Mouse (Mus musculus) induced T-regulatory cell, adult 2 months (primary cell): ENCODE results near the gene Gm12169.
"Not testable (repeated sequence)": the region's sequence is repeated elsewhere in the genome, so short reads cannot be mapped to it uniquely, and the experiment has no call there.

ENCODE experiments used
- DNase-seq: peaks from one replicate; pipeline ENCODE4 v3.0.0-alpha.2; 2012; ENCODE audit warnings: low read depth

Gene Gm12169

DNA sequence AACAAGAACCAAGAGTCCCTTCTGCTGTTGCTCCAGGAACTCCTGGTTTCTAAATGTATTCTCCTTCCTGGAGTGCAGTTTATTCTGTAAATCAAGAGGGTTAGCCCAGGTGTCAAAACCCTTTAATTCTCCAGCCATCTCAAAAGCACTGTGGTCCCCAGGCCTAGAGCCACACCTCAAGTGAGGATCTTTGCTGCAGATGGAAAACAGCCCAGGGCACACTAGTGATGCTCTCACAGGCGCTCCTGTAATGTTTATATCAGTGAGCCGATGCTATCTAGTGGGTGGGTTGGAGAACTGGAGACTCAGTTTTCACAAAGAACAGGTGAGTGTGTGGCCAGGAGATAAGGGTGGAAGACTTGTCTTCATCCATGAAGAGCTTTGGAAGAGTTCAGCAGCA, at the start of gene Gm12169:
TSS of gene Gm12169 (plus strand) at position 301 of the 400 bp plus-strand sequence.
- no peak for DNase-seq

DNA sequence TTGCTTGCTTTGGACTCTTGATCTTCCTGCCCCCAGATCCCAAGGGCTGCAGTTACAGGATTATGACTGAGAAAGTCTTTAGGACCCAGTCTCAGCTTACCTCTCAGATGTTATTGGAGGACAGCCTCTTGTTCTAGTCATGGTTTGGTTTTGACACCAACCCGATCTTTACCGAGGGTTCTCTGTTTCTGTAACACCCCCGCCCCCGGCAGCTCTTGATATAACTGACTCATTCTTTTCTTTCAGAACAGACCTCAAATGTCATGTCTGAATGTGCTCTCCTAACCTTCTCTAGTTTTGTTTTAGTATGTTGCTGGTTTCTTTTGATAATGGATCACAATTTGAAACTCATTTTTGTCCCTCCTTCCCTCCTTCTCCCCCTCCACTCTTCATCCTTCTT, 49.8 kb upstream of the Gm12169 start:
- DNase-seq = peak; percentile 81

DNA sequence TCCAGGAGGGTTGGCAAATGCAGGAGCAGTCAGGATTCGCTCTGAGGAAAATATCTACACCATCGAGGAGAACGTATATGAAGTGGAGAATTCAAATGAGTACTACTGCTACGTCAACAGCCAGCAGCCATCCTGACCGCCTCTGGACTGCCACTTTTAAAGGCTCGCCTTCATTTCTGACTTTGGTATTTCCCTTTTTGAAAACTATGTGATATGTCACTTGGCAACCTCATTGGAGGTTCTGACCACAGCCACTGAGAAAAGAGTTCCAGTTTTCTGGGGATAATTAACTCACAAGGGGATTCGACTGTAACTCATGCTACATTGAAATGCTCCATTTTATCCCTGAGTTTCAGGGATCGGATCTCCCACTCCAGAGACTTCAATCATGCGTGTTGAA, 44.7 kb upstream of the Gm12169 start:
- DNase-seq = no peak

DNA sequence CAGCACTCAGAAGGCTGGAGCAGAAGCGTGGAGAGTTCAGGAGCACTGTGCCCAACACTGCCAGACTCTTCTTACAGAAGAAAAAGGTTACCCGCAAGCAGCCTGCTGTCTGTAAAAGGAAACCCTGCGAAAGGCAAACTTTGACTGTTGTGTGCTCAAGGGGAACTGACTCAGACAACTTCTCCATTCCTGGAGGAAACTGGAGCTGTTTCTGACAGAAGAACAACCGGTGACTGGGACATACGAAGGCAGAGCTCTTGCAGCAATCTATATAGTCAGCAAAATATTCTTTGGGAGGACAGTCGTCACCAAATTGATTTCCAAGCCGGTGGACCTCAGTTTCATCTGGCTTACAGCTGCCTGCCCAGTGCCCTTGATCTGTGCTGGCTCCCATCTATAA, 43.5 kb upstream of the Gm12169 start:
- DNase-seq = no peak

DNA sequence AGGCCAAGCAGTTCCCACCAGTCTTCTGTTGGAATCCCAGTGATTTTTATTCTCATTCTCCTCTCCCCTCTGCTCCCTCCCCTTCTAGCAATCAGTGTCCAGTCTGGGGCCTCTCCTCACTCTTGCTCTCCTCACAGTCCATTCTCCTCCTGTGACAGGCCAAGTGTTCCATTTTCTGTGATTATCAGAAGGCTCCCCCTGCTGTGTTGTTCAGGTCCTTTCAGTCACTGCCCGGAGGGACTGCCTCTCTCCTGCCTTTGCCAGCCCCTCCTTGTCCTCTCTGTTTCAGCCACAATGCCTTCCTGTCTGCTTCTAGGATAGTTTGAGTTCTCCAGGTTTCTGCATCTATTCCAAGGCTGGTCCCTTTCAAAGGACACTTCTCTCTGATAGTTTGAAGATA, 35.8 kb upstream of the Gm12169 start:
- DNase-seq = no peak

DNA sequence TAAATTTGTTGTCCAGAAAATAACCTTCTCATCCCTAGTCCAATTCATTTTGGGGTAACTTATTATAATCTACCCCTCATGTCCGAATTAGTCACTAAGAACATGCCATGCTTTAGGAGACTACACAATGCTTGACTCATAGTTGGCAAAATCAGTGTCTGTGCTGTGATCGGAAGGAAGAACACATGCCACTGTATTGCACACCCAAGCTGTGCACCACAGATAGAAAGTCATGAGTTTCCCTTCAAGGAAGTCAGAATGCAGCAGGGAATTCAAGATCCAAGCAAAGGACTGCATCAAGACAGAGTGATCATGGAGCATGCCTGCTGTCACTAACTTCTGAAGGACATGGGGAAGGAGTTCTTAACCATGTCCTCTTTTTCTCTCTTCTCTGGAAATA, 35.4 kb upstream of the Gm12169 start:
- DNase-seq = no peak

DNA sequence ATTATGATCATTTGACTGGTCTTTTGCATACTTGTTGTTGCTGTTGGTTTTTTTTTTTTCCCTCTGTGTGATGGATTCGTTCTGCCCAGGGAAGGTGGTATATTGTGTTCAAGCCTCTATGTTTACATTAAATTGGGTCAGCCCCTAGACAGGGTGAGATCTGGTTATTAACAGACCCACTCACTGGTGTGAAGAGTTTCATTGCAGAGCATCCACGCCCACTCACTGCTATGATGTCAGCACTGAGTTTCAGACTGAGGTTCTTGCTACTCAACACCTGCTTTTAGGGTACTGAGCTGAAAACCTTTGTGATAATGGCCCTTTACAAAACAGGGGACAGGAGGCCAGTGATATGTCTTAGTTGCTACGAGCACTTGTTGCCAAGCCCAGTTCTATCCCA, 16.9 kb upstream of the Gm12169 start:
- peak; percentile 60 for DNase-seq

DNA sequence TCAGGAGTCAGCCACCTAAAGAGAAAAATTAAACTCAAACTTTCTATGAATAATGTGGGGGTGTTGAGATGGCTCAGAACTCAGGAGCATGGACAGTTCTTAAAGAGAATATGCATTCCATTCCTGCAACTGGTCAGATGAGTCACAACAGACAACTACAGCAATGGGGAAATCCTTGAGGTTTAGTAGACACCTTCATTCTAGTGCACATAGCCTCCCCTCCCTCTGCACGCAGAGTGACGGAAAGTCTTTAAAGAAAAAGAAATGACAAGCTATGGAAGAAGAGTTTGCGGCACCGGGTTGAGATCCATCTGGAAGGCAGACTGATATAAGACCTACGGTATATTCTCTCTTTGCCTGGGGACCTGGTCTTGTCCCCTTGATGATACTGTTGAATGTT, 14.1 kb upstream of the Gm12169 start:
- no peak for DNase-seq

DNA sequence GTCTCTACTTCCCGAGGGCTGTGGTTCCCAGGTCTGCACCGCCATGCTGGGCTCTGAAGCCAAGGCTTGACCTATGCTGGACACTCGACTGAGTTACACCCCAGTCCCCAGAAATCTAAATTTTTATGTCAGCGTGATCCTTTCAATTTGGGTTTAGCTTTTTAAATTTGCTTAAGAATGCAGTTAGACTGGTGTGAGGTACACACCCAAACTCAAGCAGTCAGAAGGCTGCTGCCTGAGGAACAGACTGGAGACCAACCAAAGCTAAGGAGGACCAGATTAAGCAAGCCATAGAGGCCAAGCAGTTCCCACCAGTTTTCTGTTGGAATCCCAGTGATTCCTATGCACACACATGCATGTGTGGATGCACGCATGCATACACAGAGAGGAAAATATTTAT, 2.7 kb upstream of the Gm12169 start:
- not testable (repeated sequence) for DNase-seq

DNA sequence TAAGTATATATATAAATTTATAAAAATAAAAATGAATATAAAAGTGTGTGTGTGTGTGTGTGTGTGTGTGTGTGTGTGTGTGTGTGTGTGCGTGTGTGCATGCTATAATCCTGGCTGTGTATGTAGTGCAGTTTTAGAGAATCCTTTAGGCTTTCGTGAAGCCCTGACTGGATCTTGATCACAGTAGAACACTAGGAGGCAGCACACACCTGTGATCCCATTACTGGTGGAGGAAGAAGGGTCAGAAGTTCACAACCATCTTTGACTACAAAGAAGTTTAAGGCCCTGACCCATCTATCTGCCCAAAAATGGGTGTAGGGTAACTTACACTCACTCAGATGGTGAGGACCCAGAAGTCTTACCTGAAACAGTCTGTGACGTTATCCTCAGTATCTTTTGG, 1.3 kb upstream of the Gm12169 start:
- DNase-seq = peak; percentile 63

DNA sequence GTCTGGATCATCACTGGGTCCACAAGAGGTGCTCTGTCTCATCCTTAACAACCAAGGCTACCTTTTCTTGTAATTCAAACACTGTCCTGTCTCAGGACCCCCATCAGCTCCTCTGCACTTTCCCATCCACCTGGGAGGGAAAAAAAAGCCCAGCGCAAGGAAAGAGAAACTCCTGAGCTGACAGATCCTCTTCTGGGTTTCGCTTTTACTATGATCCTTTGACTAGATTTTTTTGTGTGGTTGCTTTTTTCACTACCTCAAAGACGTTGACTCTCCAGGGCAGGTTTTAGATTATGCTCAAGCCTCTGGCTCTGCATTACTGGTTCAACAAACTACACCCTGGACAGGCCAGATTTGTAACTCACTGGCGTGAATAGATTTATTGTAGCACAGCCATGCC, 6.1 kb downstream of the Gm12169 start:
- peak; percentile 38 for DNase-seq

DNA sequence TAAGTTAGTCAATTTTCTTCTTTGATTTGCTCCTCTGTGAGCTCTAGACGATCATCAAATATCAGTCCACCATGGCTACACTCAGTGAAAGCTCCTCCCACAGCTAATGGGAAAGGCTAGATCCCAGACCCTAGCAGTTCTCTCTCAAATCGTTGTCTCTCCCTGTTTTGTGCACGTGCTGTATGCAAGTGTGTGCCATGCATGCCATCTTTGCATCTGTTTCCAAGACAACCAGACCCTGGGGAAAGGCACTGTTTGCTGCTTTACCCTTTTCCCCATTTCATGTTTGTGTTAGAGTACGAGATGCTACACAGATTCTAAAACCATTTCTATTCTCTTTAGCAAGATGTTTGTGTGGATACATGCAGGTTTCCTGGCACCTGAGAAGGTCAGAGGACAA, 13.0 kb downstream of the Gm12169 start:
- no peak for DNase-seq

DNA sequence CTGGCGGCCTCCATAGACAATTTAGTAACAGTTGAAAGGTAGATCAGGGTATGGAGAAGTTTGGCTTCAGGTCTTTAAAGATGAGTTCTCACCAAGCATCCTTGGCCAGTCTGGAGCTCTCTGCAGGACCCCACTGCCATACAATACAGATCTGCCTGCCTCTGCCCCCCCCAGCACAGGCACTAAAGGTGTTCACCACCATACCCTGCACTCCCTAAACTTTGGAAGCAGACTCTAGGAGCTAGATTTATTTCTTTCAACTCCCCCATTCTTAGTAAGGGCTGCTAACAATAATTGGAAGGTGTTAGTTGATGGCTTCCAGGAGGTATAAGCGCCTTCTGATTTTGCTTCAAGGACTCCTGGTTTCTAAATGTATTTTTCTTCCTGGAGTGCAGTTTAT, 19.5 kb downstream of the Gm12169 start:
- no peak for DNase-seq

DNA sequence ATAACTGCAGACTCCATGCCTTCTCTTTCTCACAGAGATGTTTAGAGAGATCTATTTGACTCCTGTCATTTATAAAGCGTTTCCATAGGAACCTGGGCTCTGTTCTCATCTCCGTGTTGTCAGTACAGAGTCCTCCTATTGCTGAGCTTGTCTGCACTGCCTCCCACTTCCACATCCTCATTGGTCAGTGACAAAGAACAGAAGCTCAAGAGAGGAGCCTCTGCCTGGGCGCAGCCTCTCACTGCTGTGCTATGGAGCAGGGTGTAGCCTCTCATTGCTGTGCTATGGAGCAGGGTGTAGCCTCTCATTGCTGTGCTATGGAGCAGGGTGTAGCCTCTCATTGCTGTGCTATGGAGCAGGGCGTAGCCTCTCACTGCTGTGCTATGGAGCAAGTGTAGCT, 25.7 kb downstream of the Gm12169 start:
- DNase-seq = no peak

DNA sequence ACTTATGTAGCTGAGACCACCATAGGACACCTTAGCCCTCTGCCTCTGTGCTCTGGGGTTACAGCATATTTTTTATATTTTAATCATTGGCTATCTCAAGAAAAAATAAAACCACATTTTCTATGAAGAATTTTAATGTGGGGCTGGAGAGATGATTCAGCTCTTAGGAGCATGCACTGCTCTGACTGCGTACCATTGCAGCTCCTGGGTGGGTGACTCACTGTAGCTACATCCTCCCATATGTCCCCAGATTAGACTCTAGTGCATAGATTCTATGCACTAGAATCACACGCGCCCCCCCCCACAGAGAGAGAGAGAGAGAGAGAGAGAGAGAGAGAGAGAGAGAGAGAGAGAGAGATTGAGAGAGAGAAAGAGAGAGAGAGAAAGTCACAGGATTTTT, 28.7 kb downstream of the Gm12169 start:
- no peak for DNase-seq

DNA sequence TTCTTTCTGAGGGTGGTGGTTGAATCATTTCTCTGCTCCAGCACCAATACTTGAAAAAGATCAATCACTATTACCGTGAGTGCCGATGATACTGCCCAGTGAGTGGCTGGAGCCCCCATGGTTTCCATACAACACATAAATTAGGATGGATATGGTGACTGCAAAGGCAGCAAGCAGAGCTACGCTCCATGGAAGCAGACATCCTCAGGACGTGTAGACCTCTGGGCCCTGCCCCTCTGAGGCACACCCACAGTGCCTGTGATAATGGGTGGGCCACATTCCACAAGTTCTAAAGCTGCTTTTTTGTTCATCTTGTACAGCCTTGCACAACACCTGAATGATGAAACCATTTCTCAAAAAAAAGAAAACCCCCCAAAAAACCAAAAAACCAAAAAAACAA, 37.1 kb downstream of the Gm12169 start:
- DNase-seq = no peak

DNA sequence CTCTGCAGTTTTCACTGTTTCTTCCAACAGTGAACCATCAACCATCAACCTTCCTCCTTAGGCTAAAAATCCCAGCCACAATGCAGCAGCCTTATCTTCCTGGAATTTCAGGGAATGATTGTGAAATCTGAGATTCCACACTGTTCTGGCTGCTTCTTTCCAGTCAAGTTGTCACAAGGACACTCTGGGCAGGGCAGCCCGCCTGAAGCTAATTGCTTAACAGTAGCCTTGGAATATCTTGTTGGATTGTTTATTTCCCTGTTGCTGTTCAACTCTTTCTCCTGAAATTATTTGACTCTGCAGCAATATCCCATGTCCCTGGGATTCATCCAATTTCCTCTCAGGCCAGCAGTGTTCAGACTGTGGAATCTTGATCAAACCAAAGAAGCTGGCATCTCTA, 40.7 kb downstream of the Gm12169 start:
- no peak for DNase-seq

DNA sequence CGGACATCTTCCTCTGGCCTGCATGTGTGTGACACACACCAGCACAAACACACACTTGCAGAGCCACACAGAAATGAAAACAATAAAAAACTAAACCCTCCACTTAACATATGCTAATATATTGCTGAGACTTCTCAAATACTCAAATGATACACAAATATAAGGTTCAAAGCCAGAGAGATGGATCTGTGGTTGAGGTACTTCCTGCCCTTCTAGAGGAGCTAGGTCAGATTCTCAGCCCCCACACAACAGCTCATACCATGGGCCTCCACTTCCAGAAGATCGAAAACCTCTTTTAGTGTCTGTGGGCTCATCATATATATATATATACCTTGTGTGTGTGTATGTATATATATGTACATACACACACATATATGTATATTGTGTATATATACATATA, 42.0 kb downstream of the Gm12169 start:
- peak; percentile 15 for DNase-seq

DNA sequence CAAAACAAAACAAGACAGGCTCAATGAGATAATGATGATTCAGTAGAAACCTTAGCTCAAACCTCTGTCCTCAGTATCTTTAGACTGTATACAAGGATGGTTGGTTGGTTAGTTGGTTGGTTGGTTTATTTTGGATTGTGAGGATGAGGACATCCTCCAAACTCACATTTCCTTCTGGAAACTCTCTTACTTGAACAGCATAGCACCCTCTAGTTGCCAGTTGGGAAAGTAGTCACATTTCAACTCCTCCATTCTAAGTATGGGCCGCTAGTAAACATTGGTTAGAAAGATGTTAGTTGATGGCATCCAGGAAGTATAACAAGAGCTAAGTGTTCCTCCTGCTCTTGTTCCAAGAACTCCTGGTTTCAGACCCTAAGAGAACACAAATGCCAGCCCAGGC, 45.1 kb downstream of the Gm12169 start:
- DNase-seq = no peak

DNA sequence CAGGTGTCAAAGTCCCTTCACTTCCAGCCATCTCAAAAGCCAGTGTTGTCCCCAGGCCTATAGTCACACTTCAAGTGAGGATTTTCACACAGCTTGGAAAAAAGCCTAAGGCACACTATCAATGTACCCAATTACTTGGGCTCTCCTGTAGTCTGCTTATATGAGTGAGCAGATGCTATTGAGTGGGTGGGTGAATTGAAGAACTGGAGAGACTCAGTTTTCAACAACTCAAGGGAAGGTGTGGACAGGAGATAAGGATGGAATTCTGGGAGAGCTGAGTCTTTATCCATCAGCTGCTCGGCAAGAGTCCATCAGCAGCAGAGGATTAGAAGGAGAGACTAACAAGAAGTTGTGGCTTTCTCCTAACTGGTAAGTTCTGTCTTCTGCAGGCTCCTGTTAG, 47.3 kb downstream of the Gm12169 start, which contains the start of gene BC053393:
TSS of gene BC053393 (plus strand) at position 210 of the 400 bp plus-strand sequence.
- DNase-seq = no peak

DNA sequence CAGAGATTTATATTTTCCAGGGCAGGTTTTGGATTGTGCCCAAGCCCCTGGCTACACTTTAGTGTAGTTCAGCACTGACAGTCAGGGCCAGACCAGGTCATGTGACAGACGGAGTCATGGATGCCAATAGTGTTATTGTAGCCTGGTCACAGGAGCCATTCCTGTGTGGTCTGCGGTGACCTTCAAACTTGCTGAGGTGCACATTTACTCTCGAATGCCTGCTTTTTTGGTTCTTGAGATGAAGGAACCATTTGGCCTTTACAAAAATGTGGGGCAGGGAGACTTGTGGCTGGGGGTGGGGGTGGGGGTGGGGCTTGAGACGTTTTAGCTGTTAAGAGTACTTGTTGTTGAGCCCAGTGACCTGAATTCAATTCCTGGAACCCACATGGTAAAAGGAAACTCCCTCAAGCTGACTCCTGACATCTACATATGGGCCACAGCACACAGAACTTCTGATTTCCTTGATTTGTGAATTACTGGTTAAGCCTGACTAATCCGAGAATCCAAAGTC, 54.8 kb downstream of the Gm12169 start:
- DNase-seq = peak; percentile 66

DNA sequence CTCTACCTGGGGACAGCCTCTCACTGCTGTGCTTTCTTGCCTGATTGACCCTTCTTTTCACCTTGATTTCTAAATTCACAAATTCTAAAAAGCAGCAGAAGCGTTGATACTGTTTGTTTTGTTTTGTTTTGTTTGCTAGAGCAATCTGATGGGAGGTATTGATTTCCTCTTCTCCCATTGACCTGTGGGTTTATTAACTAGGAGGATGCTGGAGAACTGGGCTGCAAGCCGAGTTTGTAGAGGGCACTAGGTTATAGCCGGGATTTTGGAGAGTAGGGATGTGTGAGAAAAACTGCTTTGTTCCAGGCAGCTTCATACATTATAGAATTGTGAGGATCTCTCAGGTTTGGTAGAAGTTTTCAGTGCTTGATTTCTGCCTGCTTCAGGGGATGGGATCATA, 56.4 kb downstream of the Gm12169 start:
- DNase-seq = no peak

DNA sequence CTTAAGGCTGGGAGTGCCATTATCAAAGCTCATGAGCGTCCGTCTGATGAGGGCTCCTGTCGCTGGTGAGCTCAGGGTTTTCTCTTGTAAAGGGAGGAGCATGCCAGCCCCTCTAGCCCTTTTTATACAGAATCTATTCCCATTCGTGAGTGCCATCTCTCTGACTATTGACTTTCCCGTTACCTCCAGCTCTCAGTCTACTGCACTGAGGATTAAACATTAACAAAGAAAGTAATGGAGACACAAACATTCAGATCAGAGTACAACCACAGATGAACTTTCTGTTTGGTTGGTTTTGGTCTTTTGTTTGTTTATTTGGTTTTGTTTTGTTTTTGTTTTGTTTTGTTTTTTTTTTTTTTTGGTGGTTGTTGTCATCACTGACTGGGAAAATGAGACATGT, 58.7 kb downstream of the Gm12169 start:
- DNase-seq = no peak
